Mouse (Mus musculus) kidney, embryonic 15.5 days (tissue): ENCODE measurements around the gene Pgpep1l. TPM values are rescaled to one million over a fixed set of nuclear protein-coding genes. Genes with fewer than 3 reads are reported as not detected.
A peak's percentile ranks its signal among the peaks of the same experiment; 100 is the strongest.

Experiments
- ATAC-seq: fragments of 200-750 bp; cut with Nextera tagmentation; replicated peaks from 2 replicates; pipeline ENCODE4 v1.8.0; 2017; ENCODE audit warnings: moderate TSS enrichment; ENCODE audit not compliant: low FRiP score
- H3K27ac ChIP-seq: fragments of 300-500 bp; sonication (generic); 2 replicates; pipeline ENCODE4 v1.5.1; 2015; ENCODE audit warnings: mild to moderate bottlenecking, inconsistent platforms
- H3K27me3 ChIP-seq: fragments of 300-500 bp; sonication (generic); 2 replicates; pipeline ENCODE4 v1.6.1; 2015; ENCODE audit warnings: inconsistent platforms
- H3K36me3 ChIP-seq: fragments of 300-500 bp; sonication (generic); 2 replicates; pipeline ENCODE4 v1.6.1; 2015; ENCODE audit warnings: inconsistent platforms
- H3K4me1 ChIP-seq: fragments of 300-500 bp; sonication (generic); 2 replicates; pipeline ENCODE4 v1.6.1; 2015; ENCODE audit warnings: inconsistent platforms
- H3K4me2 ChIP-seq: fragments of 300-500 bp; sonication (generic); 2 replicates; pipeline ENCODE4 v1.6.1; 2015; ENCODE audit warnings: moderate library complexity, mild to moderate bottlenecking, inconsistent platforms
- H3K4me3 ChIP-seq: fragments of 300-500 bp; sonication (generic); replicated peaks from 2 replicates; pipeline ENCODE4 v1.5.1; 2015; ENCODE audit warnings: mild to moderate bottlenecking, inconsistent platforms
- H3K9ac ChIP-seq: fragments of 300-500 bp; sonication (generic); 2 replicates; pipeline ENCODE4 v1.6.1; 2015; ENCODE audit warnings: mild to moderate bottlenecking, inconsistent platforms
- H3K9me3 ChIP-seq: fragments of 300-500 bp; sonication (generic); replicated peaks from 2 replicates; pipeline ENCODE4 v1.6.1; 2016; ENCODE audit warnings: inconsistent platforms
- WGBS: fragments of 180-500 bp; shearing (Covaris S2); methylation state at CpG from one replicate; pipeline ENCODE4 v1.1.7; 2015; ENCODE audit warnings: mixed read lengths; 5-methylcytosine and 5-hydroxymethylcytosine counted together
- polyA plus RNA-seq: library from polyadenylated mRNA; unstranded; fragments of >200 nt; fragmentation: Nextera tagmentation; extraction: Ambion mirVana; gene quantifications from 2 replicates; pipeline ENCODE4 v1.2.1, GENCODE M21; 2015

Pgpep1l gene
- polyA plus RNA-seq, 1 experiment from 2014 or later, result 0.17 TPM

- Histone ChIP-seq H3K27me3 (0 out of 2 replicates have a peak, but pooled peaks cover 2% of the 10 kb centered on the region), H3K4me1 (no peaks in the 10 kb centered on the region), H3K9me3 (no peaks in the 10 kb centered on the region), H3K9ac (no peak overlapping the region), H3K4me2 (no peak overlapping the region), H3K4me3 (no peak overlapping the region), H3K27ac (no peak overlapping the region), H3K36me3 (no peaks in the 10 kb centered on the region)
- WGBS, result 86% methylated on average over 3 of the region's 3 CpGs
- no peak for ATAC-seq
These were observed 13.1 kb downstream of the Pgpep1l start for GRCm38 (mm10) chr7:68250902-68251301.

DNA sequence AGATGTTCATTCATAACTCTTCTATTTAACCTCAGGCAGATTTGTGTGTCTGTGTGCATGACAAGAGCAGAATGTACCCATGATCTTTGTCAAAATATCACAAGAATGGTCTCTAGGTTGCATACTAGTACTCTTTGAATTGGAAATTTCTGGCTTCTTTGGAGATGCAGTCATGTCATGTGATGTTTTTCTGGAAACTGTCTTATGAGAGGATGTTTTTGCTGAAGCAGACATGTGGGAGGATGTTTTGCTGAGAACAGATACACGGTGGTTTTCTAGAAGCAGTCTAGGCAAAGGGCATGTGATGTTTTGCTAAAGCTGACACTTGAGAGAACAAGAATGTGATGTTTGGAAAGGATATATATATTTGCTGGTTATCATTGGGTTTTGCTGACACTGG is 13.6 kb downstream of the Pgpep1l start:
- no peaks in the 10 kb centered on the region for H3K4me1 ChIP-seq
- WGBS, result 34% methylated on average over 1 of the region's 1 CpGs

GRCm38 (mm10) chr7:68246249-68246648 is 17.8 kb downstream of the Pgpep1l start:
- H3K27me3 ChIP-seq, result 0 out of 2 replicates have a peak, but pooled peaks cover 2% of the 10 kb centered on the region
- H3K27ac ChIP-seq, result no peak overlapping the region
- H3K4me3 ChIP-seq, result no peak overlapping the region
- 70% methylated on average over 8 of the region's 8 CpGs for WGBS
- H3K36me3 ChIP-seq, result no peaks in the 10 kb centered on the region
- no peak for ATAC-seq
- H3K9ac ChIP-seq, result no peak overlapping the region
- H3K4me2 ChIP-seq, result no peak overlapping the region
- H3K9me3 ChIP-seq, result no peaks in the 10 kb centered on the region
- no peaks in the 10 kb centered on the region for H3K4me1 ChIP-seq

More for the DNA sequence above, 13.6 kb downstream of the Pgpep1l start:
- Histone ChIP-seq H3K27me3 (0 out of 2 replicates have a peak, but pooled peaks cover 2% of the 10 kb centered on the region), H3K36me3 (no peaks in the 10 kb centered on the region), H3K27ac (no peak overlapping the region), H3K4me2 (no peak overlapping the region), H3K9ac (no peak overlapping the region), H3K9me3 (no peaks in the 10 kb centered on the region), H3K4me3 (no peak overlapping the region)
- ATAC-seq, result no peak

DNA sequence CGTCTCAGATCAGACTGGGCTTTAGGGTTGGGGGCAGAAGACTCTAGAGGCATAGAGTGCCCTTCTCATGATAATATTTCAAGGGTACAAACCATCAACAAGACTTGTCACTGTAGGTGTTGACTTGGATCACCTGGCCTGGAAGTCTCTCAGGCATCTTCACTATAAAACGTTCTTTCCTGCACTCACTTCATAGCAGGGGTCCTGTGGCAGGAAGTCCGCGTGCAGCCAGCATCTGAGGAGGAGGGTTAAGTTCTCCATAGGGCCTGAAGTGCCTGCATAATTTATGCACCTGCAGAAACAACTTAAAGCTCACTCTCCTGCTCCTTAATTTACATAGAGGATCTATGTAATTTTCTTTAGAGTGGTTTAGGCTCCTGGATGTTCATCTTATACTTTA is 18.4 kb downstream of the Pgpep1l start:
- H3K9ac ChIP-seq, result no peak overlapping the region
- 44% methylated on average over 4 of the region's 4 CpGs for WGBS
- 0 out of 2 replicates have a peak, but pooled peaks cover 2% of the 10 kb centered on the region for H3K27me3 ChIP-seq
- ATAC-seq, result no peak
- H3K4me2 ChIP-seq, result no peak overlapping the region
- H3K4me1 ChIP-seq, result no peaks in the 10 kb centered on the region
- no peaks in the 10 kb centered on the region for H3K36me3 ChIP-seq
- no peaks in the 10 kb centered on the region for H3K9me3 ChIP-seq
- H3K27ac ChIP-seq, result no peak overlapping the region
- no peak overlapping the region for H3K4me3 ChIP-seq

DNA sequence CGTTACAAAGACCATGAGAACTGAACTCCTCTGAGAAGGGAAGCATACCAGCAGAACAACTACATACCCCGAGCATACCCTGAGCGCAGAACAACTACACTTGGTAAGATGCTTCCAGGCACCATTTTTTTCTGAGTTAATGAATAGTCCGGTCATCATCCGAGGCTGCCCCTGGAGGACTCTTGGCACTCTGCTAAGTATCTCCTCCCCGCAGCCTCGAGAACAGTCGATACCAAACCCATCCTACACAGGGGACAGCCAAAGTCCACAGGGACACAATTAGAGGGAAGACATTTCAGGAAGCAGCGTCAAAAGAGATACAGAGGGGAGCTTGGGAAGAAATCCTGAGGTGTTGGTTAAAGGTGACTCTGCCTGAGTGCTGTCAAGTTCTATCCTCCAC is 22.8 kb downstream of the Pgpep1l start:
- 83% methylated on average over 9 of the region's 9 CpGs for WGBS
- no peak overlapping the region for H3K9ac ChIP-seq
- no peak overlapping the region for H3K27ac ChIP-seq
- H3K4me3 ChIP-seq, result no peak overlapping the region
- H3K4me2 ChIP-seq, result no peak overlapping the region
- H3K36me3 ChIP-seq, result no peaks in the 10 kb centered on the region
- ATAC-seq, result 0 out of 2 replicates have a peak, but pooled peaks have one; percentile 18
- H3K4me1 ChIP-seq, result peaks cover 13% of the 10 kb centered on the region
- H3K27me3 ChIP-seq, result no peaks in the 10 kb centered on the region
- H3K9me3 ChIP-seq, result no peaks in the 10 kb centered on the region

- ATAC-seq, result peak; percentile 67
- H3K27ac ChIP-seq, result no peak overlapping the region
These were observed 24.7 kb downstream of the Pgpep1l start for GRCm38 (mm10) chr7:68239220-68239827.

GRCm38 (mm10) chr7:68236817-68237216 is 27.2 kb downstream of the Pgpep1l start:
- Histone ChIP-seq H3K27me3 (no peaks in the 10 kb centered on the region), H3K4me1 (peaks cover 21% of the 10 kb centered on the region), H3K9me3 (no peaks in the 10 kb centered on the region), H3K4me3 (no peak overlapping the region), H3K36me3 (0 out of 2 replicates have a peak, but pooled peaks cover under 1% of the 10 kb centered on the region), H3K27ac (no peak overlapping the region), H3K4me2 (no peak overlapping the region), H3K9ac (no peak overlapping the region)
- ATAC-seq, result no peak
- 79% methylated on average over 8 of the region's 8 CpGs for WGBS

More at GRCm38 (mm10) chr7:68239220-68239827, 24.7 kb downstream of the Pgpep1l start:
- no peak overlapping the region for H3K9ac ChIP-seq
- no peaks in the 10 kb centered on the region for H3K9me3 ChIP-seq
- H3K4me3 ChIP-seq, result no peak overlapping the region
- H3K27me3 ChIP-seq, result no peaks in the 10 kb centered on the region
- H3K4me2 ChIP-seq, result no peak overlapping the region
- 48% methylated on average over 11 of the region's 11 CpGs for WGBS
- no peaks in the 10 kb centered on the region for H3K36me3 ChIP-seq
- H3K4me1 ChIP-seq, result peaks cover 13% of the 10 kb centered on the region

DNA sequence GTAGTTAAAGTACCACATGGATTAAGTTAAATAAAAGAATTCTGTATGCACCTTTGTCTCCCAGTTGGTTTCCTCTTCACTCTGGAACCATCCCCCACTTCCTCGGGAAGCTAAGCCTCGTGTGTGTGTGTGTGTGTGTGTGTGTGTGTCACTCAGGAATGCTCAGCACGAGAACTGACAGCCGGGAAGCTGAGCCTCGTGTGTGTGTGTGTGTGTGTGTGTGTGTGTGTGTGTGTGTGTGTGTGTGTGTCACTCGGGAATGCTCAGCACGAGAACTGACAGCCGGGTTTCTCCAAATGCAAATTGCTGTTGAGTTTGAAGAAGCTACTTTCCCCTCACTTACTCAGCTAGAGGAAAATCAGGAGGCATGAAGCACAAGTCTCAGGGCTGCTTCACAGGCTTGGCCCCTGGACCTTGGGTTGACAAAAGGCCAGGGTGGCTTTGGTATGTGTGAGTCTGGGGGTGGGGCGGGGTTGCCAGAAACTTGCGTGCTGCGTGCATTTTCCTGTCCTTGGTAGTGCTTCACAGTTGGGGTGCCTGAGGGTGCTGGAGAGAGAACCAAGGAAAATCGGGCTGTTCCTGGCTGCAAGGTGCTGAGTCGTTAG is 30.3 kb downstream of the Pgpep1l start:
- H3K4me2 ChIP-seq, result no peak overlapping the region
- H3K9me3 ChIP-seq, result no peaks in the 10 kb centered on the region
- H3K4me1 ChIP-seq, result peaks cover 8% of the 10 kb centered on the region; the same call in 1 of the 2 replicates
- no peak overlapping the region for H3K9ac ChIP-seq
- 36% methylated on average over 13 of the region's 13 CpGs for WGBS
- H3K36me3 ChIP-seq, result peaks cover 26% of the 10 kb centered on the region
- no peaks in the 10 kb centered on the region for H3K27me3 ChIP-seq
- ATAC-seq, result peak; percentile 64; the same call in 1 of the 2 replicates
- no peak overlapping the region for H3K4me3 ChIP-seq
- H3K27ac ChIP-seq, result peak overlapping the region; percentile 71; the same call in 1 of the 2 replicates

DNA sequence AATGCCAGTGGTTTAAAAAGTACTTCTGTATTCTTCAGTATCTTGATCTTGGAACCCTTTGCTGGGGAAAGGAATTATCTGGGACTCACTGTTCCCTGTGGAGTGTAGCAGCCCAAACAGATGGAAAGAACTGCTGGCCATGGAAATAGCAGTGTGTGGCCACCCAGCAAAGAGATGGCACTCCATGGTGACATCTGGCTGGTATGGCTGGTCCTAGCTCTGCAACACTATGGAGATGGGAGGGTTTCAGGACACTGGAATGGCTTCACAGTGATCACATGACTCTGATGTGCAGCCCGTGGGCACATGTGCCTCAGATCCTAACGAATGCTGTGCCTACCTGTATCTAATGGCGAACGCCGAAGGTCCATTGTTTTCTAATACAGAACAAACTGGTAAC is 31.5 kb downstream of the Pgpep1l start:
- H3K9ac ChIP-seq, result no peak overlapping the region
- peaks cover 37% of the 10 kb centered on the region for H3K36me3 ChIP-seq
- H3K4me1 ChIP-seq, result peaks cover 17% of the 10 kb centered on the region
- no peak overlapping the region for H3K4me2 ChIP-seq
- H3K9me3 ChIP-seq, result no peaks in the 10 kb centered on the region
- H3K27ac ChIP-seq, result no peak overlapping the region
- no peak overlapping the region for H3K4me3 ChIP-seq
- no peak for ATAC-seq
- 88% methylated on average over 5 of the region's 5 CpGs for WGBS
- H3K27me3 ChIP-seq, result no peaks in the 10 kb centered on the region

DNA sequence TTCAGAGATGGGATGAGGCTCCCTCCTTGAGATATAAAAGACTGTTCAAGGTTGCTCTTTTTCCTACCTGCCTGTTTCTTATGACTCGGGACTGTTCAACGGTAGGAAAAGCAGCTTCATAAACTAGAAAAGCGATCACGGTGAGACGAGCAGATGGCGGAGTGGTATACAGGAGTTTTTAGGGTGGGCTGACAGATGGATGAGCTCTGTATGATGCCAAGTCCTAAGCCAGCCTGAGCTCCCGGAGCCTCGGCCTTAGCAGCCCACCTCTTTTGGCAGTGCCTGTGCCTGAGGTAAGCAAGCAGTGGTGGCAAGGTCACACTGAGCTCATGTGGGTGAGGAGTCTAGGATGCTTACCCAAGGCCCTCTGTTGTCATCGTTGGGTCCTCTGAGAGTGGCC is 33.2 kb downstream of the Pgpep1l start:
- Histone ChIP-seq H3K4me3 (no peak overlapping the region), H3K9ac (no peak overlapping the region), H3K9me3 (no peaks in the 10 kb centered on the region), H3K4me1 (peaks cover 17% of the 10 kb centered on the region), H3K36me3 (peaks cover 54% of the 10 kb centered on the region), H3K4me2 (no peak overlapping the region), H3K27ac (no peak overlapping the region), H3K27me3 (no peaks in the 10 kb centered on the region)
- 92% methylated on average over 9 of the region's 9 CpGs for WGBS
- no peak for ATAC-seq

DNA sequence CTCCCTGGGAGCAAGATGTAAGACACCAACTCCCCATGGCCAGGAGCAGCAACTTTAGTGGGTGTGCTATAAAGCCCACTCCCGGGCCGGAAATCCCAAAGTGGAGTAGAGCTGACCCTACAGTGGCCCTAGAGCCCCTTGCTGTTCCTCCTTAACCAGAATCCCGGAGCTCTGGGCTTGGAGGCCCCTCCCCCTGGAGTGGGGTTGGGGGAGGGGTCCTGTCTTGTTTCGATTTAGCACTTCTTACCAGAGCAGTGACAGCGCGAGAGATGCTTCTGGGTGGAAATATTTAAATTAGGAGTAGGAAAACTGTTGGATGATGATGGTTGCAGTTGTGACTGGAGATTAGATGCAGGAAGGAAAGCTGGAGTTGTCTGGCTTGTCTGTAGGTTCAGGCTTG is 35.5 kb downstream of the Pgpep1l start:
- WGBS, result 42% methylated on average over 6 of the region's 6 CpGs
- no peak for ATAC-seq

DNA sequence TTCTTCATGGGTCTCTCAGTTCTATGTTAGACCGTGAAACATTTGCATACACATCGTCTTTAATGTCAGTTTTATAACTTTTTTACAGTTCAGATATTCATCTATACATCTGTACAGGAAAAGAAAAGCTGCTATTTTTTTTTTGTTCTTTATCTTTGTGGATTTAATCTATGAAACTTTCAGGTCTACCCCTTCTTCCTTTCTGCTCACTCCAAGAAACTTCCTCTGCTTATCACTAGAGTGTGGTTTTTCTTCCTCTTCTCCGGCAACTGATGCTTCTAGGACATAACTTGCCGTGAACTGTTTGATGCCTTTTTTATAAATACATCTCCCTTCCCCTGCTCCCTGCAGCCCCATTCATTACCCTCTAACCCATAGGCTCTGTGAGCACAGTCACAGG is 36.4 kb downstream of the Pgpep1l start:
- Histone ChIP-seq H3K9me3 (no peaks in the 10 kb centered on the region), H3K4me1 (peaks cover 23% of the 10 kb centered on the region), H3K36me3 (peaks cover 73% of the 10 kb centered on the region), H3K27ac (no peak overlapping the region), H3K9ac (no peak overlapping the region), H3K27me3 (no peaks in the 10 kb centered on the region), H3K4me2 (no peak overlapping the region), H3K4me3 (no peak overlapping the region)
- WGBS, result 74% methylated on average over 4 of the region's 4 CpGs
- ATAC-seq, result no peak

More for the DNA sequence above, 35.5 kb downstream of the Pgpep1l start:
- H3K4me3 ChIP-seq, result no peak overlapping the region
- H3K9me3 ChIP-seq, result no peaks in the 10 kb centered on the region
- no peaks in the 10 kb centered on the region for H3K27me3 ChIP-seq
- H3K36me3 ChIP-seq, result peaks cover 71% of the 10 kb centered on the region
- H3K9ac ChIP-seq, result no peak overlapping the region
- peaks cover 16% of the 10 kb centered on the region for H3K4me1 ChIP-seq
- H3K4me2 ChIP-seq, result no peak overlapping the region
- H3K27ac ChIP-seq, result no peak overlapping the region
